Mouse (Mus musculus) monocyte, adult 2 months (primary cell): ENCODE measurements around the gene Ccdc9.
A peak's percentile ranks its signal among the peaks of the same experiment; 100 is the strongest.

Experiments used
- DNase-seq, 2 experiments: peaks; one replicate each; pipeline ENCODE4 v3.0.0; 2022; ENCODE audit warnings: low spot score in 2 of 2, low read depth in 1 of 2

The Ccdc9 gene

DNA sequence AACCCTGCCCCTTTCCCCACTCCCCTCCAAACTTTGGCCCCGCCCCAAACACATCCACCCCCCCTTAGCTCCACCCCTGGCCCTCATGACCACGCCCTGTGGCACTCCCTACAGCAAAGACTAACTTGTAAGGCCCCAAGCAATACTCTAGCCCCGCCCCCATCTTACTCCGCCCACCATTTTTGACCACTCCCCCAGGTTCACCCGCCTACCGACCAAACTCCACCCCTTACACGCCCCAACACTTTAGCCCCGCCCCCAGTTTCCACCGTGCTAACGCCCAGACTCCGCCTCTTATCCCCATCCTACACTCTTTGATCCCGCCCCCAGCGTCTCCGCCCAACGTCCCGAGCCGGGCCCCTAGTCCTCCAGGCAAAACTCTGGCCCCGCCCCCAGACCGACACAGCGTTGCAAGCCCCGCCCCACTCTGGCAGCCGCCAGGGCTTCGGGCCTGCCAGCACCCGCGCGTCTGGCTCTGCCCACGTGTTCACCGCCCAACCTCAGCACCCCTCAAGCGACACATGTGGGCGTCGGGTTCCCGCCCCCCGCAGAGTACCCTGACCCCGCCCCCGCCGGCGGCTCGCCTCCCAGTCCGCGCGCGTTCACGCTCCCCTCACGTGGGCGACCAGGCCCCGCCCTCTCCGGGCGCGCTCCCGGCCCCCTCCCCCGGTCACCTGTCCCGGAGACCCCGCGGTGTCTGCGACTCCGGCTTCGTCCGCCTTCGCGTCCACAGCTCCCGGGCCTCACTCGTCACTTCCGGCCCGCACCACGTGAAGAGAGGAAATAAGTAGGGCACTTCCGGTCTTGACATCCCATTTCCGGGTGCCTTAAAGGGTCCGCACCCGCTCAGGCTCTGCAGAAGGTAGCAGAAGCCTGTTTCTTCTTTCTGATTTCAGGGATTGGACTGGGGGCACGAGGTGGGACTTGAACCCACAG lies at the start of gene Ccdc9:
TSS of gene Ccdc9 (minus strand) at position 770 of the 936 bp plus-strand sequence.
- peak; percentile 100 for DNase-seq

DNA sequence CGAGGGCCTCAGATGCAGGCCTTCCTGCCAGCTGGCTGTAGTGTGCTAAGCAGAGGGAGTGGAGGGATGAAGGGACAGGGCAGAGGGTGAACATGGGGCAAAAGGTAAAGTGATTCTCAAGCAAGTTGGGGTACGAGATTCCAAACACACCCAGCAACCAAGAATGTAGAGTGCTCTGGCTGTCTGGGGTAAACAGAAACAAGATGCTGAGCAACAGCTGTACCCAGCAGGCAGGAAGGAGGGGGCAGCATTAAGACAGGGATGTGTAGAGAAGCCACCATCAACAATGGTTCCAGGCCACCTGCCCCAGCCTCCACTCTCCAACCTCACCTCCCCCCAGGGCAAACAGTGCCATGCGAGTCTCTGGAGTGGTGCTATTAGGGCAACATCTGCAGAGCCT lies 42.6 kb upstream of the Ccdc9 start:
- no peak for DNase-seq

DNA sequence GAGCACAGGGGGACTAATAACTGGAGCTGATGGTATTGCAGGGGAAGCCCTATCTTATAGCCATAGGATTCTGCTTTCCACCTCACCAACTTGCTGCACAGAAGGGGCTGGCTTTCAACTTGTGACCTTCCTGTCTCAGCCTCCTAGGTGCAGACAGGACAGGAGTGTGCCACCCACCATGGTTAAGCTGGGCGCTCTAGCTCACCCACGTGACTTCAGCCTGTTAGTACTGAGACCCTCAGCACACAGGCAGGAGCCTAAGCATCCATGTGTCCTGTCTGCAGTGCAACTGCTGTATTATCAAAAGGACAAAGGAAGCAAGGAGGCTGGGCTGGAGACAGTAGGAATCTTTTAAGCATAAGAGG lies 40.0 kb upstream of the Ccdc9 start:
- DNase-seq = no peak

DNA sequence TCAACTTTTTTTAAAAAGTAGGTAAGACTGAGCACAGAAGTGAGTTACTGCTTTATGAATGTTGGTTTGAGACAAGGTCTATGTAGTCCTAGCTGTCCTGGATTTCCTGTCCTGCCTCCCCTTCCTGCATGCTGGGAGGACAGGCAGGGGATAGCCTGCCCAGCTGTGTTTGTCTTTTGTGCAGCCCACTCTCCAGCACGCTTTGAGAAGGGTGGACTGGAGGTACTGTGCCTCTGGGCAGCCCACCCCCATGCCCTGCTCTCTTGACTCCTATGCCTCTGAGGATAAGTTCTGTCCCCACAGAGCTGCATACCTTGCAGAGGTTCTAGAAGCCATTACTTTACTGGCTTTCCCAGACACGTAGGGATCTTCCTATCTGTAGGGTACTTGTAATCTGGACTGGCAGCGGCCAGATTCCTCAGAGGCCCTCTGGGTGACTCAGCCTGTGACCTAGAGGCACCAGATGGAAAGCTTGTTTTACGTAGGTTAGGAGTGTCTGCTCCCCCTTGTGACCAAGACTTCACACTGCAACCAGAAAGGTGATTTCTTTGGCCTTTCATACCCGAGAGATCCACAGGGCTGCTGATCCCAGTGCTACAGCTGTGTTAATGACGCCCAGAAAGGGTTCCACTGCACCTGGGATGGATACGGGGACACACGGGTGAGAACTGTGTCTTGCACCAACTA lies 39.5 kb upstream of the Ccdc9 start:
- DNase-seq = peak in 1 of 2 experiments; percentile 46

DNA sequence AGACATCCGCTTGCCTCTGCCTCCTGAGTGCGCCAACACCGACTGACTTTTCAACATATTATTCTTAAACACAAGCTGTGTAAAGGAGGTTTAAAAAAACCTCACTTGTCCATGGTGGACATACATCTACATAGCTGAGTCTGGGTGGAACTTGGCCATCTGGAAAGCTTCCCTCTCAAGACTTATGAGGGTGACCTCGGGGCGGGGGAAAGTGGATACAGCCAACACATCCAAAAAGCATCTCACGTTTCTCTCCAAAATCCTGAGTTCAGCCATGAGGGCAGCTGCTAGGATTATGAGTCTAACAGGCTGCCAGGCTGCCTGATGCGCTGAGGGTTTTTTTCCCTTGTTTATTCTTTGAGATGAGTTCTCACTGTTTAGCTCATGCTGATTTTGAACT lies 38.1 kb upstream of the Ccdc9 start:
- DNase-seq = no peak

DNA sequence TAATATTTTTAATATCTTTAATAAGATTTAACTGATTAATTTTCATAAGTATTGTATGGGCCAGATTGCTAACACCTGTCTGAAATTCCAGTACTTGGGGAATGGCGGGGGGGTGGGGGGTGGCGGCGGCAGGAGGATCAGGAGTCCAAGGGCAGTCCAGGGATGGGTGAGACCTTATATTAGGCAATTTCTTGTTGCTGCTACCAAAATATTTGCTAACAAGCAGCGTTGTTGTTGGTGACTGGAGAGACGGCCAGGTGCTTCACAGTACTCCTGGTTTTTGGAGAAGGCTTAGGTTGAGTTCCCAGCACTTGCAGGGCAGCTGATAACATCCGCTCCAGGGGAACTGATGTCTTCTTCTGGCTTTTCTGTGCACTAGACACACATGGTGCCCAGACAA lies 33.9 kb upstream of the Ccdc9 start:
- no peak for DNase-seq

DNA sequence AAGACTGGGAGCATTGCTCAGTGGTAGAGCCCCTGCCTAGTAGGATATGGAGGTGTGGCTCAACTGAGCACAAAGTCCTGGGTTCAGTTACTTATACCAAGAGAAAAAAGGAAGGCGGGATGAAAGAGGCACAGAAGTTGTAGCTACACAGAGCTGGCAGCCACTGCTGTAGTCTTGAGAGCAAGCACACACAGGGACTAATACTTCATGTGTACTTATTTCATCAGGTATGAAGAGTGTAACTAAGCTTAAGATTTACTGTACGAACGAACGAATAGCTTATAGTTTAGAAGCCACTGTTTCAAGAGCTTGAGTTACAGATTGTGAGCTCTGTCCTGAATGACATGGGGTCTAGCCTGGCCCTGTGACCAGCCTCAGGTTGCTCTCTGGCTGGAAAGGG lies 32.6 kb upstream of the Ccdc9 start:
- DNase-seq = no peak

DNA sequence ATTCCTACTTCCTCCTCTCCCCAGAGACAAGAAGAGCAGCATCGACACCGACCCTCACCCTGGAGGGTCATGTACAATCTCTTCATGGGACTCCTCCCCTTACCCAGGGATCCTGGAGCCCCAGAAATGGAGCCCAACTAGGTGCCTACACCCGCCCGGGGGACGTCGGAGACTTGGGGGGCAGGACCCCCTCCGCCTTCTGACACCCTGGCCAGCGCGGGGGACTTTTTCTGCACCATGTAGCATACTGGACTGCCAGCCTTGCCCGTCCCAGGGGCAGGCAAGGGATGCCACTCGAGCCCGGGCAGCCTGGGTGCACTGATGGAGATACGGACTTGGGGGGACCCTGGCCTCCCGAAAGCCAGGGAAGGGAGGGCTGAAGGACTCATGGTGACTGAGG lies 30.5 kb upstream of the Ccdc9 start:
- DNase-seq = no peak

DNA sequence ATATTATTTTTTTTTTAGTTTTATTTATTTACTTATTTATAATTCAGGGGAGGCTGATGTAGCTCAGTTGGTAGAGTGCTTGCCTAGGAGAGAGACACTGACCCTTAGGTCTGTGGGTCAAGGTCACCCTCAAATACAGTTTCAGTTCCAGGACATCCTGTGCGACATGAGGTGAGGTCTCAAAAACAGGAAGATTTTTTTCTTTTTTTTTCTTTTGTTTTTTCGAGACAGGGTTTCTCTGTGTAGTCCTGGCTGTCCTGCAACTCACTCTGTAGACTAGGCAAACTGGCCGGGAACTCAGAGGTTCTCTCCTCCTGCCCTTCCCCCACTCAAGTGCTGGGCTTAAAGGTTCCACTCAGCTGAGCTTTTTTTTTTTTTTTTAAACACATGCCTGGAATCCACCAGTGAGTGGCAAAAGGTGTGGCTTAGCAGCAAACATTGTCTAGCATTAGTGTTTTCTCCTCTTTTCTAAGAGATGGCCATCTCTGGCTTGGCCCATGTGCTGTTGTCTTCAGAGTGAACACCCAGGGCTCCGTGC lies 28.7 kb upstream of the Ccdc9 start:
- no peak for DNase-seq

DNA sequence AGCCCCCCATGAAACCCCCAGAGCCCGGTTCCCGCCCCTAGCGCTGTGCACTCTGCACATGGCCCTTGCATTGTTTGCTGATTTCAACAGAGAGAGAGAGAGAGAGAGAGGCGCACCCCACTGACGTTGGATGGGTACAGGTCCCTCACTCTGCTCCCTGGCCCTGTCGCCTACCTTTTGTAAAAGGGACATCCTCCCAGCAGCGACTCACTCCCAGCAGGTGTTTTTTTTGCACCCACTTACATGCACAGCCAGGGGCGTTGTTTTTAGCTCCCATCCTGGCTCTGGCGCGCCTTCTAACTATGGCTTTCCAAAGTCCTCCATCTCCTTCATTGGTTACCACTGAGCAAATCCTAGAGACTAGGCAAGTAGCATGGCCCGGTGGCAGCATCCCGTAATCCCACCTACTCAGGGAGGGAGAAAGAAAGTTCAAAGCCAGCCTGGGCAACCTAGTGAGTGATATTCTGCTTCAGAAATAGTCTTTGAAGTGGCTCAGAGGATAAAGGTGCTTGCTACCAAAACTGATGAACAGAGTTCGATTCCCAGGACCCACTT lies 27.7 kb upstream of the Ccdc9 start:
- no peak for DNase-seq

DNA sequence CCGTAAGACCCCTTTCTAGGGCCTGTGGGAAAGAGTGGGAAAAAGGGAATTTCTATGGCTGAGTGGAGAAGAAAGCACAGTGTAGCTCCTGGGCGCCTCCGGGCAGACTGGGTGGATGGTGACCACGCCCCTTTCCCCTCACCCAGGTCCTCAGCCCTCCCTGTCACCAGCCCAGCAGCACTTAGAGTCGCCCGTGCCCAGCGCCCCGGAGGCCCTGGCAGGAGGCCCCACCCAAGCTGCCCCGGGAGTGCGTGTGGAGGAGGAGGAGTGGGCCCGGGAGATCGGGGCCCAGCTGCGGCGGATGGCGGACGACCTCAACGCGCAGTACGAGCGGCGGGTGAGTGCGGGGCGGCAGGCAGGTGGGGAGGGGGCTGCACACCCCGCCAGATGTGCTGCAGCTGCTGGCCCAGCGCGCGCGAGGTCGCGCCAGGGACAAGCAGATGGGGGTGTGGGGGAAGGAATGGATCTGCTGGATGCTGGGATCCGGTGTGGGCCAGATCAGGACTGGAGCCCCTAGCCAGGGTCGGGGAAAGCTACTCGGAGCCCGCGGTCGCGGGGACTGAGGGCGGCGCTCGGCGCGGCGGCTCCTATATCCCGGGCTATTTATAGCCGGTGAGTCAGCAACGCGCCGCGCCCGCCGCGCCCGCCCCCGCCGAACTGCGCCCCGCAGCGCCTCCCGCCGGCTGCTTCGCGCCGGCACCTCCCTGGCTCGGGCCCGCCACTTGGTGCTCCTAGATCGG lies 27.1 kb upstream of the Ccdc9 start:
- DNase-seq = peak; percentile 60 to 81

DNA sequence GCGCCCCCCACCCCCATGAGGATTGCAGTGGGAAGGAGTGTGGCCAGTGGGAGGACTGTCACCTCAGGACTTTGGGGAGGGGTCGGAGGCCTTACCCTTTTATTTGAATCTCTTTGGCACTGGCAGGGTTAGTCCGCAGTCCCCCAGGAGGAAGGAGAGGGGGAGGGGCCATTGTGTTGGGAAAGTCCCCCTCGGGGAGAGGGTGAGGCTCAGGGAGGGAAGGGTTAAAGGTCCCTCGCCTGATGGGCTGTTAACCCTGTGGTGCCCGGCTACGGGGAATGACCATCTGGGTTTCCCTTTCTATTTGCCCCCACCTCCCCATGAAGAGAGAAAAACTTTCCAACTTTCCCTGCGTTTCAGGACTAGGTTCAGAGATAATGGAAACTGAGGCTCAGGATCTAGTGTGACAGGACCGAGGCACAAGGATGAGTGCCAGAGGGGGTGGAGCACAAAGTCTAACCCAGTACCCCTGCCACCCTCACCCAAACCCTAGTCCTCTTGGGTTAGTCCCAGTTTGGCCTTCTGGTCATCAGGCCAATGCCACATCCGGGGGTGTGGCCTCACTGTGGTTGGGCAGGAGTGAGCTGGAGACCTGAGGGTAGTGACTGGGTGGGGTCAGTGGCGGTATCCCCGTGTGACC lies 26.2 kb upstream of the Ccdc9 start:
- DNase-seq = peak; percentile 83 to 84

DNA sequence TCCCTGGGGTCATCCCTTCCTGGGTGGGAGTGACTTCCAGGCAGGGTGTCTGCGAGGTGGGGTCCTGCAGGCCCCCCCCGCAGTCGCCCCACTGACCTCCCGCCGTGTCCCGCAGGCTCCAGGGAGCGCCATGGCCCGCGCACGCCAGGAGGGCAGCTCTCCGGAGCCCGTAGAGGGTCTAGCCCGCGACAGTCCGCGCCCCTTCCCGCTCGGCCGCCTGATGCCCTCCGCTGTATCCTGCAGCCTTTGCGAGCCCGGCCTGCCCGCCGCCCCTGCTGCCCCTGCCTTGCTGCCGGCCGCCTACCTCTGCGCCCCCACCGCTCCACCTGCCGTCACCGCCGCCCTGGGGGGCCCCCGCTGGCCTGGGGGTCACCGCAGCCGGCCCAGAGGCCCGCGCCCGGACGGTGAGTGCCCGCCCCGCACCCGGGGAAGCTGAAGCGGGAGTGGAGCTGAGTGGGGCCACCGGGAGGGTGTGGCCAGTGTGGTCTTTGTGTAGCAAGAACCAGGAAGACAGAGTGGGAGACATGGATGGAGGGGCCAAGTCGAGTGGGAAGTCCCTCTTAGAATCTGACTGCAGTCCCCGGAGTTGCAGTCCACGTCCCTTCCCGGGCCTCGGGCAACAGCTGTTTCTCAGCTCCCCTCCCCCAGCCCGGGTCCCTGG lies 25.5 kb upstream of the Ccdc9 start:
- peak in 1 of 2 experiments; percentile 43 for DNase-seq

DNA sequence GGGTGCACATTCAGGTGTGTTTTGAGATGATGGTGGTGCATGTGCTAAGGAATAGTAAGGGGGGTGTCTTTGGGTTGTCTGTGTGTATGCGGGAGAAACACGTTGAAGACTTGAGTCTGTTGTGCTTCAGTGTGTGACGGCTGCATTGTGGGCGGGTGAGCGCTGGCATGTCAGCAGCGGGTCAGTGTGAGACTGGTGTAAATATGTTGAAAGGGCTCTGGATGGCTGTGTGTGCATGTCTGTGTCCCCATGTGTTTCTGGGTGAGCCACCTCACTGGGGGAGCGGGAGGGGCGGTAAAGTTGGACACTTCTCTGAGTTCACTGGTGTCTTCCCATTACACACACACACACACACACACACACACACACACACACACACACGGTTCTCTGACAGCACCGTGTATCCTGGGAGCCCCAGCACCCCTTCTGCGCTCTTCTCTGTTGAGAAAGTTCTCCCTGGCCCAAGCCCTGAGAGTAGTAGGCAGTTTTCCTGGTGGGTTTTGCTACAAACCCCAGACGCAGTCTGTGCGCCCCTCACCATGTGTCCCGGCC lies 24.9 kb upstream of the Ccdc9 start:
- peak in 1 of 2 experiments; percentile 46 for DNase-seq

DNA sequence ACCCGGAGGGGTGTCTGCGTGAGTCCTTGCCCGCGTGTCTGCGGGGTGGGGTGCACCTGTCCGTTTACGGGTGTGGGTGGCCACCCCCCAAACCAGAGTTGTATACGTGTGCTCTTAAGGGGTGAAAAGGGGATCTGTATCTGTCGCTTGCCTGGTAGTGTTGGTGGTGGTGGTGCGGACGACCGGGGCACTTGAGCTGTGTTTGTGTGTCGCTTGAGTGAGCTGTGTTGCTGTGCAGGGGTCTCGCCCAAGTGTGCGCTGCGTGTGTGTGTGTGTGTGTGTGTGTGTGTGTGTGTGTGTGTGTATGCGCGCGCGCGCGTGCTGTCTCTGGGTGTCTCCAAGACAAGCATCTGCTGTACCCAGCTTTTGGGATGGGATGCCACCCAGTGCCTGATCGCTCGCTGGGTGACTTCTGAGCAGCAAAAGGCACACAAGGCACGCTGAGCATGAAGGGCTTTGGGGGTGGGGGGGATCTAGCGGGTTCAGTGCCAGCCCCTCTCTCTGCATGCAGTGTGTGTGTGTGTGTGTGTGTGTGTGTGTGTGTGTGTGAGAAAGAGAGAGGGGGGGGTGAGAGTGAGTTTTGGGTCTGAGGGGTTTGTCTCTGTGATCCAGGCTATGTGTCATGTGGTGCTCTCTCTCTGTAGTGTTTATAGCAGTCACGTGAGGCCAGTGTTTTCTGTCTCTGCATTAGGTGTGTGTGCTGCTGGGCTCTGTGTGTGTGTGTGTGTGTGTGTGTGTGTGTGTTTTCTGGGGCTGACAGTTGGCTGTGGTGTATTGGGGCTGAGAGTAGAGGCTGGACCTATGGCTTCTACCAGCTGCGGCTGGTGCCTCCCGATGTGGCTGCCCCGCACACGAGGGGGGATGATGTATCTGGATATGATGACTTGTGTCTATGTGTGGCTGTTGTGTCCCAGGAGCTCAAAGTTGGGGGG lies 24.2 kb upstream of the Ccdc9 start:
- peak in 1 of 2 experiments; percentile 9 for DNase-seq

DNA sequence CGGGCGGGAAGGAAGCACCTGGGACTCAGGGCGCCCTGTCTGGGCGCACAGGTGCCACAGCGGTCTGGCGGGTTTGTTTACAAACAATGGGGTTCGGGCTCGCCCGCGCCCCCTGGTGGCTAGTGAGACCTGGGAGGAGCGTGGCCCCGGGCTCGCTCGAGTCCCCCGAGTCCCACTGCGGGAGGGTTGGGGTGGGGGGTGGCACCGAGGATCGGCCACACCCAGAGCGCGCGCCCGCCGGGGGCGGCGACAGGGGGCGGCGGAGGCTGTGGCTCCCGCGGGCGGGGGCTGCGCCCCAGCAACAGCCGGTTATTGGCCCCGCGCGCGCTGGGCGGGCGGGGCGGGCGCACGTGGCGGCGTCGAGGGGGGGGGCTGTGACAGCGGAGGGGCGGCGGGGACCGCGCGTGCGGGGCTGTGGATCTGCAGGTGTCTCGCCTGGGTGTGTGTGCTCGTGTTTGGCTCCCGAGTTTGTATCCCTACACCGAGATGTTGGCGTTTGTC lies 23.5 kb upstream of the Ccdc9 start:
- peak in 1 of 2 experiments; percentile 85 for DNase-seq

DNA sequence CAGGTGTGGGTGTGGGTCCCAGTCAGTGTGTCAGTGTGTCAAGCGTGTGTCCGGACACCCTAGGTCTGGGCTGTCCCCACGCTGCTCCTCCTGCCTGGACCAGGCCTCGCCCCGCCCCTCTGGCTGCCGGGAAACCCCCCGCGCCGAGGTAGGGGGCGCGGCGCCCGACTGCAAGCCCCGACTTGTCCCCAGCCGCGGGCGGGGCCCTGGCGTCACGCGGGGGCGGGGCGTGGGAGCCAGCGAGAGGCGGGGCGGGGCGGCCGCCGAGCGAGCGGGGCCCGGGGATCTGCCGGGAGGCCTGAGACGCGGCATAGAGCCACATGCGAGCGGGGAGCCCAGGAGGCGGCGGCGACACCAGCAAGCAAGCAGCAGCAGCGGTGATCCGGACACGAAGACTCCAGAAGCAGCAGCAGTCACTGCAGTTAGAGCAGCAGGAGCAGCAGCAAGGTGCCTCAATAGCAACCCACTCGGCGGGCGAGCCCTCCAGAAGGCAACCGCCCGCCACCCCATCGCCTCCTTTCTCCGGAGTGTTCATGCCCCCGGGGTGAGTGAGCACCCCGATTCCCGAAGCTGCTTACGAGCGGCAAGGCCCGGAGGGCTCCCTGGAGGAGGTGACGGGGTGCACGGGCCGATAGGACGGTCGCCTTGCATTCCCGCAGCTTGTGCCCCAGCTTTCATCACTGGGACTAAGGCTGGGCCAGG lies 22.9 kb upstream of the Ccdc9 start:
- DNase-seq = peak; percentile 71 to 92
